Mouse (Mus musculus): Measurements from ENCODE around the gene Bcl6b. TPM values are rescaled to one million over a fixed set of nuclear protein-coding genes. Genes with fewer than 3 reads are reported as not detected.

Bcl6b gene
- 0.76 TPM for polyA plus RNA-seq (2015; fragmentation: Illumina TruSeq; extraction: RNeasy Lipid Tissue Mini Kit (QIAGEN cat#74804); ENCODE audit: low read depth, low replicate concordance)

GRCm38 (mm10) chr11:70229260-70230010, at the start of gene Bcl6b:
Bcl6b (minus strand) TSS chr11:70229798.

GRCm38 (mm10) chr11:70254931-70255531, 25.4 kb upstream of the Bcl6b start, which contains the start of gene Alox12:
Alox12 (minus strand) TSS chr11:70255353.

GRCm38 (mm10) chr11:70239541-70240279, 10.1 kb upstream of the Bcl6b start, which contains the start of the genes Gm21988 and Rnasek:
Gm21988 (minus strand) TSS chr11:70239830.
Rnasek (minus strand) TSS chr11:70239842.

GRCm38 (mm10) chr11:70237457-70238167, 8.0 kb upstream of the Bcl6b start, which contains the start of gene 0610010K14Rik:
0610010K14Rik (minus strand) TSS chr11:70237914.

GRCm38 (mm10) chr11:70220731-70221602, 8.6 kb downstream of the Bcl6b start, which contains the start of gene Slc16a13:
Slc16a13 (minus strand) TSS chr11:70221064.

GRCm38 (mm10) chr11:70212423-70212822, 17.2 kb downstream of the Bcl6b start, which contains the start of gene Slc16a11:
Slc16a11 (plus strand) TSS chr11:70212752.

Other genes starting within 250 kb of the Bcl6b start
- gene Ctdnep1, start 248.6 kb downstream of the Bcl6b start, polyA plus RNA-seq (2015; fragmentation: Illumina TruSeq; extraction: RNeasy Lipid Tissue Mini Kit (QIAGEN cat#74804); ENCODE audit: low read depth, low replicate concordance): 108 TPM
- 115 TPM for gene Elp5, start 247.3 kb downstream of the Bcl6b start, polyA plus RNA-seq (2015; fragmentation: Illumina TruSeq; extraction: RNeasy Lipid Tissue Mini Kit (QIAGEN cat#74804); ENCODE audit: low read depth, low replicate concordance)
- 346 TPM for gene Gabarap, start 238.7 kb downstream of the Bcl6b start, polyA plus RNA-seq (2015; fragmentation: Illumina TruSeq; extraction: RNeasy Lipid Tissue Mini Kit (QIAGEN cat#74804); ENCODE audit: low read depth, low replicate concordance)
- 56.1 TPM for gene Phf23, start 234.0 kb downstream of the Bcl6b start, polyA plus RNA-seq (2015; fragmentation: Illumina TruSeq; extraction: RNeasy Lipid Tissue Mini Kit (QIAGEN cat#74804); ENCODE audit: low read depth, low replicate concordance)
- 17.5 TPM for gene Dvl2, start 229.2 kb downstream of the Bcl6b start, polyA plus RNA-seq (2015; fragmentation: Illumina TruSeq; extraction: RNeasy Lipid Tissue Mini Kit (QIAGEN cat#74804); ENCODE audit: low read depth, low replicate concordance)
- 53.6 TPM for gene Acadvl, start 214.4 kb downstream of the Bcl6b start, polyA plus RNA-seq (2015; fragmentation: Illumina TruSeq; extraction: RNeasy Lipid Tissue Mini Kit (QIAGEN cat#74804); ENCODE audit: low read depth, low replicate concordance)
- 491 TPM for gene Dlg4, start 212.9 kb downstream of the Bcl6b start, polyA plus RNA-seq (2015; fragmentation: Illumina TruSeq; extraction: RNeasy Lipid Tissue Mini Kit (QIAGEN cat#74804); ENCODE audit: low read depth, low replicate concordance)
- 2.2 TPM for gene Asgr1, start 175.7 kb downstream of the Bcl6b start, polyA plus RNA-seq (2015; fragmentation: Illumina TruSeq; extraction: RNeasy Lipid Tissue Mini Kit (QIAGEN cat#74804); ENCODE audit: low read depth, low replicate concordance)
- not detected for gene Asgr2, start 137.2 kb downstream of the Bcl6b start, polyA plus RNA-seq (2015; fragmentation: Illumina TruSeq; extraction: RNeasy Lipid Tissue Mini Kit (QIAGEN cat#74804); ENCODE audit: low read depth, low replicate concordance)
- gene Mgl2, start 99.5 kb downstream of the Bcl6b start, polyA plus RNA-seq (2015; fragmentation: Illumina TruSeq; extraction: RNeasy Lipid Tissue Mini Kit (QIAGEN cat#74804); ENCODE audit: low read depth, low replicate concordance): 0.80 TPM
- 1.3 TPM for gene Clec10a, start 73.6 kb downstream of the Bcl6b start, polyA plus RNA-seq (2015; fragmentation: Illumina TruSeq; extraction: RNeasy Lipid Tissue Mini Kit (QIAGEN cat#74804); ENCODE audit: low read depth, low replicate concordance)
- gene Slc16a11, start 17.0 kb downstream of the Bcl6b start, polyA plus RNA-seq (2015; fragmentation: Illumina TruSeq; extraction: RNeasy Lipid Tissue Mini Kit (QIAGEN cat#74804); ENCODE audit: low read depth, low replicate concordance): 23.4 TPM
- 4.6 TPM for gene Slc16a13, start 8.7 kb downstream of the Bcl6b start, polyA plus RNA-seq (2015; fragmentation: Illumina TruSeq; extraction: RNeasy Lipid Tissue Mini Kit (QIAGEN cat#74804); ENCODE audit: low read depth, low replicate concordance)
- gene 0610010K14Rik, start 8.1 kb upstream of the Bcl6b start, polyA plus RNA-seq (2015; fragmentation: Illumina TruSeq; extraction: RNeasy Lipid Tissue Mini Kit (QIAGEN cat#74804); ENCODE audit: low read depth, low replicate concordance): 55.7 TPM
- 9.0 TPM for gene Gm21988, start 10.0 kb upstream of the Bcl6b start, polyA plus RNA-seq (2015; fragmentation: Illumina TruSeq; extraction: RNeasy Lipid Tissue Mini Kit (QIAGEN cat#74804); ENCODE audit: low read depth, low replicate concordance)
- 441 TPM for gene Rnasek, start 10.0 kb upstream of the Bcl6b start, polyA plus RNA-seq (2015; fragmentation: Illumina TruSeq; extraction: RNeasy Lipid Tissue Mini Kit (QIAGEN cat#74804); ENCODE audit: low read depth, low replicate concordance)
- gene Alox12, start 25.6 kb upstream of the Bcl6b start, polyA plus RNA-seq (2015; fragmentation: Illumina TruSeq; extraction: RNeasy Lipid Tissue Mini Kit (QIAGEN cat#74804); ENCODE audit: low read depth, low replicate concordance): 0.36 TPM
- gene Alox12e, start 92.8 kb upstream of the Bcl6b start, polyA plus RNA-seq (2015; fragmentation: Illumina TruSeq; extraction: RNeasy Lipid Tissue Mini Kit (QIAGEN cat#74804); ENCODE audit: low read depth, low replicate concordance): not detected
- not detected for gene Alox15, start 122.2 kb upstream of the Bcl6b start, polyA plus RNA-seq (2015; fragmentation: Illumina TruSeq; extraction: RNeasy Lipid Tissue Mini Kit (QIAGEN cat#74804); ENCODE audit: low read depth, low replicate concordance)
- 20.3 TPM for gene Pelp1, start 180.2 kb upstream of the Bcl6b start, polyA plus RNA-seq (2015; fragmentation: Illumina TruSeq; extraction: RNeasy Lipid Tissue Mini Kit (QIAGEN cat#74804); ENCODE audit: low read depth, low replicate concordance)
- 79.9 TPM for gene Arrb2, start 202.8 kb upstream of the Bcl6b start, polyA plus RNA-seq (2015; fragmentation: Illumina TruSeq; extraction: RNeasy Lipid Tissue Mini Kit (QIAGEN cat#74804); ENCODE audit: low read depth, low replicate concordance)
- gene Med11, start 222.1 kb upstream of the Bcl6b start, polyA plus RNA-seq (2015; fragmentation: Illumina TruSeq; extraction: RNeasy Lipid Tissue Mini Kit (QIAGEN cat#74804); ENCODE audit: low read depth, low replicate concordance): 24.0 TPM
- 0.36 TPM for gene Zmynd15, start 229.6 kb upstream of the Bcl6b start, polyA plus RNA-seq (2015; fragmentation: Illumina TruSeq; extraction: RNeasy Lipid Tissue Mini Kit (QIAGEN cat#74804); ENCODE audit: low read depth, low replicate concordance)
- gene Cxcl16, start 230.2 kb upstream of the Bcl6b start, polyA plus RNA-seq (2015; fragmentation: Illumina TruSeq; extraction: RNeasy Lipid Tissue Mini Kit (QIAGEN cat#74804); ENCODE audit: low read depth, low replicate concordance): 2.5 TPM

All from brain, adult 10 weeks (tissue).